ENCODE assay signal across 14 mouse cellular contexts in the genomic region with DNA sequence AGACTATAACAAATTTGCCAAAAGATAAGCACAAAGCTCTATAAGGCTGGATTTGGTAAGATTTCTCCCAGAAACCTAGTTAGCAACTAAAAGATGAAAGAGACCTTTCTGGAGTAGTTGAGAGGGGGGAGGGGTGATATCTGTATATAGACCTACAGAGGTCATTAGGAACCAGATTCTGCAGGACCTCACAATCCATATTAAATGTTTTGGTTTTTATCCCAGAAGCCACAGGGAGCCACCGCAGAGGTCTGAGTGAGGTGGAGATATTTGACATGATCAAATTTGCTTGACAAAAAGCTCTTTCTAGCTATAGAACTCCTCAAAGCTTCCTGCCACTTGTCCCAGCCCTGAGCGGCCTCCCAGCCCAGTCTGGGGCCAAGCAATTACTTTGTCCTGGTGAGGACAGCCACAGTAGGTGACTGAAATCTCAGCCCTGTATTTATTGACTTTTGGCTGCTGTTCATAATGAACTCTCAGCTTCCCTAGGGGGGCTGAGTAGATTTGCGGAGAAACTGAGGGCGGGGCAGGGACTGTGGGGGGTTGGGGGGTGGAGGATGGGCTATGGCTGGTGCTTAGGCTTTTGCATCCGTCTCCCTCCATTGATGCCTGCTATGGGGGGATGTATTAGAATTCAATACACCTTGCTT.
DNase-seq lines count a peak whose midpoint lies in the region; ATAC-seq and TF ChIP-seq lines count a peak whose summit lies in the region.
"Had no signal": no experiment of that assay in that cellular context is flagged by ENCODE, and none has a peak within 500 bp of the region (broad histone marks: within the 10 kb centered on the region; RNA-seq: fewer than 3 reads in every experiment).

No protein-coding gene starts in this region.

- peak; percentile 7 for DNase-seq in ES-E14 (ENCODE audit: low read depth, low spot score)
- DNase-seq in embryo, embryonic 9.5 days (ENCODE audit: extremely low spot score) = peak; percentile 2
- peak; percentile 32 for DNase-seq in hindbrain, embryonic 11.5 days (ENCODE audit: low spot score)
- no peak for DNase-seq in cerebellum, postnatal 36 days
- no peak for DNase-seq in spleen, postnatal 36 days (ENCODE audit: low spot score in 2 of 2)
- DNase-seq in lung, postnatal 25 days (ENCODE audit: low spot score) = no peak
- no peak for DNase-seq in frontal cortex, postnatal 10 days (ENCODE audit: low spot score in 2 of 2)
- DNase-seq: cerebellum, adult 9-10 months; liver, embryonic 13.5 days; lung, postnatal 14 days had no signal

- no peak overlapping the region for H3K9ac ChIP-seq in ES-E14 (ENCODE audit: insufficient read depth, low read depth, low read length, poor library complexity, severe bottlenecking)
- H3K9ac ChIP-seq in hindbrain, embryonic 11.5 days (ENCODE audit: low read depth, low read length) = no peak overlapping the region
- no peak overlapping the region for H3K9ac ChIP-seq in midbrain, embryonic 12.5 days (replicated peaks)
- H3K9ac ChIP-seq: embryonic facial prominence, embryonic 13.5 days; liver, embryonic 13.5 days had no signal

- no peaks in the 10 kb centered on the region for H3K9me3 ChIP-seq in ES-E14 (ENCODE audit: control insufficient read depth, insufficient read depth, low read depth, low read length)
- no peaks in the 10 kb centered on the region for H3K9me3 ChIP-seq in hindbrain, embryonic 11.5 days (ENCODE audit: control insufficient read depth, low read length)
- H3K9me3 ChIP-seq in midbrain, embryonic 12.5 days = no peaks in the 10 kb centered on the region
- H3K9me3 ChIP-seq: embryonic facial prominence, embryonic 13.5 days; liver, embryonic 13.5 days had no signal

- H3K27me3 ChIP-seq in hindbrain, embryonic 11.5 days (ENCODE audit: control insufficient read depth, insufficient read depth, low read length) = no peaks in the 10 kb centered on the region
- H3K27me3 ChIP-seq in midbrain, embryonic 12.5 days = 0 out of 2 replicates have a peak, but pooled peaks cover 3% of the 10 kb centered on the region
- H3K27me3 ChIP-seq: embryonic facial prominence, embryonic 13.5 days; liver, embryonic 13.5 days had no signal

- H3K4me3 ChIP-seq in ES-E14 (ENCODE audit: insufficient read depth in 1 of 2, low read depth in 1 of 2, low read length in 2 of 2, poor library complexity in 1 of 2, severe bottlenecking in 1 of 2) = no peak overlapping the region
- no peak overlapping the region for H3K4me3 ChIP-seq in hindbrain, embryonic 11.5 days (ENCODE audit: low read depth, low read length)
- no peak overlapping the region for H3K4me3 ChIP-seq in midbrain, embryonic 12.5 days
- H3K4me3 ChIP-seq: embryonic facial prominence, embryonic 13.5 days; left cerebral cortex, adult 2 months; liver, embryonic 13.5 days had no signal

- H3K4me2 ChIP-seq in hindbrain, embryonic 11.5 days (replicated peaks; ENCODE audit: low read depth, low read length) = no peak overlapping the region
- no peak overlapping the region for H3K4me2 ChIP-seq in midbrain, embryonic 12.5 days (replicated peaks)
- H3K4me2 ChIP-seq: embryonic facial prominence, embryonic 13.5 days; liver, embryonic 13.5 days had no signal

- peaks cover 0 to 4% of the 10 kb centered on the region in 2 experiments; a peak in 2 of 4 replicates for H3K4me1 ChIP-seq in ES-E14 (ENCODE audit: control insufficient read depth in 2 of 2, insufficient read depth in 2 of 2, low read length in 2 of 2, poor library complexity in 1 of 2)
- H3K4me1 ChIP-seq in hindbrain, embryonic 11.5 days (replicated peaks; ENCODE audit: control insufficient read depth, insufficient read depth, low read length) = no peaks in the 10 kb centered on the region
- H3K4me1 ChIP-seq in midbrain, embryonic 12.5 days = peaks cover 9% of the 10 kb centered on the region; the same call in 1 of the 2 replicates
- H3K4me1 ChIP-seq: embryonic facial prominence, embryonic 13.5 days; liver, embryonic 13.5 days had no signal

- WGBS in hindbrain, embryonic 11.5 days = 4% methylated on average over 5 of the region's 5 CpGs
- 0% methylated on average over 5 of the region's 5 CpGs for WGBS in midbrain, embryonic 12.5 days

- H3K36me3 ChIP-seq in ES-E14 (ENCODE audit: control insufficient read depth, insufficient read depth, low read length, poor library complexity, severe bottlenecking) = no peaks in the 10 kb centered on the region
- no peaks in the 10 kb centered on the region for H3K36me3 ChIP-seq in hindbrain, embryonic 11.5 days (ENCODE audit: control insufficient read depth, insufficient read depth, low read length)
- no peaks in the 10 kb centered on the region for H3K36me3 ChIP-seq in midbrain, embryonic 12.5 days
- H3K36me3 ChIP-seq: embryonic facial prominence, embryonic 13.5 days; liver, embryonic 13.5 days had no signal

- no peak overlapping the region for H3K27ac ChIP-seq in ES-E14 (ENCODE audit: insufficient read depth, low read depth, low read length, poor library complexity, severe bottlenecking)
- no peak overlapping the region for H3K27ac ChIP-seq in hindbrain, embryonic 11.5 days (ENCODE audit: low read depth, low read length)
- H3K27ac ChIP-seq in midbrain, embryonic 12.5 days (replicated peaks) = no peak overlapping the region; the same call in 1 of the 2 replicates
- H3K27ac ChIP-seq: embryonic facial prominence, embryonic 13.5 days; left cerebral cortex, adult 2 months; liver, embryonic 13.5 days had no signal

- in situ Hi-C loops in ES-E14 (cut with MboI; ENCODE audit: low sequenced_read_pairs in 2 of 2, unreplicated experiment in 2 of 2) = no loop called here

- ATAC-seq in hindbrain, embryonic 11.5 days (ENCODE audit: low FRiP score) = peak; percentile 81
- peak; percentile 84 for ATAC-seq in midbrain, embryonic 12.5 days (ENCODE audit: low FRiP score, low read depth)
- ATAC-seq: intestine, postnatal 0 days had no signal

TF ChIP-seq in ES-E14, 5 proteins besides CTCF, POLR2A, EP300 and RAD21:
- TF ChIP-seq ZNF384 (IDR thresholded peaks at IDR 0.05; ENCODE audit: low read depth, low read length) (no peak), HCFC1 (IDR thresholded peaks at IDR 0.05; ENCODE audit: borderline replicate concordance, insufficient read depth, low read length) (no peak), CHD2 (IDR thresholded peaks at IDR 0.05; ENCODE audit: low read depth, low read length) (no peak), ZC3H11A (IDR thresholded peaks at IDR 0.05; ENCODE audit: borderline replicate concordance, low read depth, low read length) (no peak), MAFK (IDR thresholded peaks at IDR 0.05; ENCODE audit: insufficient read depth, low read depth, low read length) (no peak)
TF ChIP-seq in ES-E14: peak in this region for 0.

Comparison
In these comparisons a context has a peak if more than half of its experiments do, and no peak if none do; other contexts are left out.
1. DNase-seq: peak in ES-E14 (single experiment), embryo, embryonic 9.5 days (single experiment) and hindbrain, embryonic 11.5 days (single experiment); none in cerebellum, postnatal 36 days (0 of 2), spleen, postnatal 36 days (0 of 2), lung, postnatal 25 days (single experiment) and frontal cortex, postnatal 10 days (0 of 2).